Mouse (Mus musculus): ENCODE data around the gene Dars.

Dars gene

GRCm38 (mm10) chr1:128411141-128411540 lies 6.0 kb downstream of the Dars start:
- no peak for DNase-seq

- no peak for DNase-seq
These were observed 10.3 kb downstream of the Dars start for GRCm38 (mm10) chr1:128406846-128407245.

GRCm38 (mm10) chr1:128405675-128406074 lies 11.5 kb downstream of the Dars start:
- DNase-seq, result no peak

- no peak for DNase-seq
These were observed 12.1 kb downstream of the Dars start for GRCm38 (mm10) chr1:128405041-128405481.

- no peak for DNase-seq
These were observed 16.2 kb downstream of the Dars start for GRCm38 (mm10) chr1:128400926-128401325.

- DNase-seq, result no peak
These were observed 16.9 kb downstream of the Dars start for GRCm38 (mm10) chr1:128399941-128400915.

GRCm38 (mm10) chr1:128398738-128399445 lies 18.3 kb downstream of the Dars start:
- no peak for DNase-seq

GRCm38 (mm10) chr1:128394657-128395056 lies 22.5 kb downstream of the Dars start:
- DNase-seq, result no peak

- no peak for DNase-seq
These were observed 24.8 kb downstream of the Dars start for GRCm38 (mm10) chr1:128392382-128392781.

- DNase-seq, result no peak
These were observed 30.7 kb downstream of the Dars start for GRCm38 (mm10) chr1:128386487-128386886.

GRCm38 (mm10) chr1:128376841-128377240 lies 40.3 kb downstream of the Dars start:
- DNase-seq, result no peak

- DNase-seq, result no peak
These were observed 44.9 kb downstream of the Dars start for GRCm38 (mm10) chr1:128372143-128372860.

- no peak for DNase-seq
These were observed 48.3 kb downstream of the Dars start for GRCm38 (mm10) chr1:128368732-128369441.

GRCm38 (mm10) chr1:128360601-128361000 lies 56.6 kb downstream of the Dars start:
- DNase-seq, result peak; percentile 63

GRCm38 (mm10) chr1:128359554-128360376 lies 57.4 kb downstream of the Dars start, which contains the start of gene Mcm6:
Gene Mcm6 (minus strand): TSS chr1:128359664.
- DNase-seq, result peak; percentile 93

GRCm38 (mm10) chr1:128358916-128359553 lies 58.1 kb downstream of the Dars start:
- no peak for DNase-seq

GRCm38 (mm10) chr1:128358276-128358675 lies 58.9 kb downstream of the Dars start:
- DNase-seq, result no peak

GRCm38 (mm10) chr1:128357452-128357851 lies 59.7 kb downstream of the Dars start:
- DNase-seq, result no peak

GRCm38 (mm10) chr1:128353092-128353491 lies 64.1 kb downstream of the Dars start:
- no peak for DNase-seq

GRCm38 (mm10) chr1:128344232-128344631 lies 72.9 kb downstream of the Dars start:
- no peak for DNase-seq

Data from layer of hippocampus, adult 9-11 months (tissue).